Mouse (Mus musculus) liver, embryonic 11.5 days (tissue): Measurements from ENCODE around the gene Prepl. TPM values are rescaled to one million over a fixed set of nuclear protein-coding genes. Genes with fewer than 3 reads are reported as not detected.

Experiments
- ATAC-seq: fragments of 200-750 bp; cut with Nextera tagmentation; replicated peaks from 2 replicates; pipeline ENCODE4 v1.8.0; 2017; ENCODE audit warnings: moderate number of reproducible peaks, mild to moderate bottlenecking, moderate TSS enrichment, moderate library complexity; ENCODE audit not compliant: low FRiP score
- DNase-seq: peaks from one replicate; pipeline ENCODE4 v3.0.0-alpha.2; 2017; ENCODE audit warnings: low spot score
- H3K27ac ChIP-seq: fragments of 300-500 bp; sonication (generic); 2 replicates; pipeline ENCODE4 v1.5.1; 2014; ENCODE audit warnings: mild to moderate bottlenecking, low read depth, low read length, control low read depth
- H3K27me3 ChIP-seq: fragments of 300-500 bp; sonication (generic); replicated peaks from 2 replicates; pipeline ENCODE4 v1.6.1; 2014; ENCODE audit warnings: low read length, mixed read lengths; ENCODE audit not compliant: control insufficient read depth, insufficient read depth
- H3K36me3 ChIP-seq: fragments of 300-500 bp; sonication (generic); 2 replicates; pipeline ENCODE4 v1.6.1; 2014; ENCODE audit warnings: mild to moderate bottlenecking, low read length, moderate library complexity, mixed read lengths; ENCODE audit not compliant: control insufficient read depth, insufficient read depth
- H3K4me1 ChIP-seq: fragments of 300-500 bp; sonication (generic); replicated peaks from 2 replicates; pipeline ENCODE4 v1.6.1; 2014; ENCODE audit warnings: low read length, mixed read lengths; ENCODE audit not compliant: control insufficient read depth, insufficient read depth
- H3K4me2 ChIP-seq: fragments of 300-500 bp; sonication (generic); 2 replicates; pipeline ENCODE4 v1.6.1; 2014; ENCODE audit warnings: mild to moderate bottlenecking, control low read depth, moderate library complexity
- H3K4me3 ChIP-seq: fragments of 300-500 bp; sonication (generic); 2 replicates; pipeline ENCODE4 v1.5.1; 2014; ENCODE audit warnings: low read depth, low read length, control low read depth
- H3K9ac ChIP-seq: fragments of 300-500 bp; sonication (generic); 2 replicates; pipeline ENCODE4 v1.6.1; 2014; ENCODE audit warnings: low read depth, low read length, control low read depth
- H3K9me3 ChIP-seq: fragments of 300-500 bp; sonication (generic); 2 replicates; pipeline ENCODE4 v1.6.1; 2016; ENCODE audit warnings: low read length, inconsistent platforms, mixed read lengths; ENCODE audit not compliant: control insufficient read depth
- WGBS: fragments of 180-500 bp; shearing (Covaris S2); extraction: QIAGEN DNeasy Blood & Tissue Kit; methylation state at CpG from one replicate; pipeline ENCODE4 v1.1.7; 2014; 5-methylcytosine and 5-hydroxymethylcytosine counted together
- polyA plus RNA-seq: library from polyadenylated mRNA; unstranded; fragments of >200 nt; fragmentation: Nextera tagmentation; extraction: Ambion mirVana; gene quantifications from 2 replicates; pipeline ENCODE4 v1.2.1, GENCODE M21; 2014

Gene Prepl
- polyA plus RNA-seq, 1 experiment from 2014 or later: 18.9 TPM

DNA sequence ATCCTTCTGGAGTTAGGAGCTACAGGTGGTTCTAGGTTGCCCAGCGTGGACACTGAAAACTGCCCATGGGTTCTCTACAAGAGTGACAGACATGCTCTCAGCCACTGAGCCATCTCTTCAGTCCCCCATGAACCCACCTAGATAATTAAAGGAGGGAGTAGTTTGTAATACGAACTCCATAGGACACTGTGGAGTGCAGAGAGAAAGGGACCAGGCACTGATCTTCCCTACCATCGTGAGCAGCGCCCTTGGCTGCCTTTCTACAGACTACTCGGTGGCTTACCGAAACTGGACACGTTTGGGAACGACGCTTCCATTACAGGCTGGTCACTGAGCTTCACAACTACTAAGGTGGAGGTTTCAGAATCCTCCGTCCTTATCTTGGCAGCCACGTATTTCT is 9.3 kb downstream of the Prepl start:
- 89% methylated on average over 11 of the region's 11 CpGs for WGBS
- DNase-seq: no peak
- Histone ChIP-seq H3K36me3 (peaks cover 7% of the 10 kb centered on the region), H3K27me3 (no peaks in the 10 kb centered on the region), H3K9me3 (no peaks in the 10 kb centered on the region), H3K4me2 (no peak overlapping the region), H3K27ac (no peak overlapping the region), H3K4me3 (no peak overlapping the region), H3K9ac (no peak overlapping the region), H3K4me1 (no peaks in the 10 kb centered on the region)
- no peak for ATAC-seq

DNA sequence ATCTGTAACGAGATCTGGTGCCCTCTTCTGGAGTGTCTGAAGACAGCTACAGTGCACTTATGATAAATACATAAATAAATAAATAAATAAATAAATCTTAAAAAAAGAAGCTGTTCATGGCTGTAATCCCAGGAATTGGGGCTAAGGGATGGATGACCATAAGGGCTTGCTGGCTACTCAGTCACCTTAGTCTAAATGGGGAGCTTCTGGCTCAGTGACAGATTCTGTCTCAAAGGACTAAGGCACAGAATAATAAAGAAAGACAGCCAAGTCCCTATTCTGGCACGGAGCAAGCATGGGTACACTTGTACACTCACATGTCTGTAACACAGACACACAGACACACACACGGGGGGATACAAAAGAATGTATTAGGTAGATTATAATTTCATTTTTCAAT is 10.8 kb downstream of the Prepl start:
- ATAC-seq (no peak), DNase-seq (no peak)
- Histone ChIP-seq H3K4me3 (no peak overlapping the region), H3K27ac (no peak overlapping the region), H3K4me2 (no peak overlapping the region), H3K9ac (no peak overlapping the region), H3K27me3 (no peaks in the 10 kb centered on the region), H3K36me3 (peaks cover 7% of the 10 kb centered on the region), H3K4me1 (no peaks in the 10 kb centered on the region), H3K9me3 (no peaks in the 10 kb centered on the region)
- WGBS: 94% methylated on average over 3 of the region's 3 CpGs

DNA sequence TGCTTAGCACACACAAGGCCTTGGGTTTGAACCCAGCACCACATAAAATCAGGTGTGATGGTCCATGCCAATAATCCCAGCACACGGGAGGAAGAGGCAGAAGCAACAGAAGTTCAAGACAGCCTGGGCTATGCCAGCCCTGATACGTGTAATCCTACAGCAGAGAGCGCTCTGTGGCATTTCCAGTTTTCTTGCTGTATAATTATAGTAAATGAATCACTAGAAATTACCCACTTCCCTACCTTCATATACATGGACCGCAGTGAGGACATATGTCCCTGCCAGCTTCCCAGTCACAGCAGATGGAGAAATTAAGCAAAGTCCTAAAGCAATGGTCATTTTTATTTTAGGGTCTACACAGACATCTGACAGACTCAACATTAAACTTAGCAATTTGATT is 16.0 kb downstream of the Prepl start:
- DNase-seq (no peak), ATAC-seq (no peak)
- Histone ChIP-seq H3K4me2 (no peak overlapping the region), H3K27me3 (no peaks in the 10 kb centered on the region), H3K27ac (no peak overlapping the region), H3K36me3 (peaks cover 10% of the 10 kb centered on the region), H3K9ac (no peak overlapping the region), H3K9me3 (no peaks in the 10 kb centered on the region), H3K4me1 (no peaks in the 10 kb centered on the region), H3K4me3 (no peak overlapping the region)
- 94% methylated on average over 4 of the region's 4 CpGs for WGBS

DNA sequence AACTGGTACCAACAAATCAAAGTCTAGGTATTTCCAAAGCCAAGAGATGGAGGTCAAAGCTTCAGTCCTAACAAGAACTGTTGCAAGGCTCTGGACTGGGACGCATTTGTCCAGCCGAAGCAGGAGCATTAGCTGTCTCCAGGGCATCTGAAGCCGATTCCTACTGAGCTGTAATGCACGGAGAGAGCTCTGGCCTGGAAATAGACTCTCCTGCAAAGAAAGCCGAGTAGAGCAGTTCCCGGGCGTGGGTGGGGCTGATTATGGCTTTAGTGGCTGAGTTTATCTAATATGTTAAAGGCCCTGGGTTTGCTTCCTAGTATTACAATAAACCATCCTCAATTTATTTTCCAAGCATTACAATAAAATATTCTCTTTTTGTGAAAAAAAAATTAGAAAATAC is 16.8 kb downstream of the Prepl start:
- no peaks in the 10 kb centered on the region for H3K4me1 ChIP-seq
- no peak overlapping the region for H3K27ac ChIP-seq
- 86% methylated on average over 7 of the region's 7 CpGs for WGBS
- ATAC-seq (no peak), DNase-seq (no peak)
- H3K9me3 ChIP-seq: no peaks in the 10 kb centered on the region
- no peak overlapping the region for H3K4me3 ChIP-seq
- H3K36me3 ChIP-seq: peaks cover 10% of the 10 kb centered on the region
- H3K4me2 ChIP-seq: no peak overlapping the region
- no peaks in the 10 kb centered on the region for H3K27me3 ChIP-seq
- H3K9ac ChIP-seq: no peak overlapping the region

DNA sequence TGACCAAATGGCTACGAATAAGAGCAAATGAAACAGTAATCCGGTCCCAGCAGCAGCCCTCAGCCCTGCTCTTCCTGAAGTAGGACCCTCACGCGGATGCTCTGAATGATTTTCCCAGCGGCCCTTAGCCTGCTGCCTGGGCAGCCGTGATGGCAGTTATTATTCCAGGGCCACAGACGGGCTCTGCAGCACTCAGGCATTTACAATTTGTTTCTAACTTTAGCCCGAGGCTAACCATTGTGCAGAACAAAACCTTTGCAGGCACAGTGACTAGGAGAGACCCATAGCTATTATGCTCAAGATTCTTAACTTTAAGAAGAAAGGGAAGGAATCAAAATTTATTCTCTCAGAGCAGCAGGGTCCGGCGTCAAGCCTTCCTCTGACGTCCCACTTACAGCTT is 17.7 kb downstream of the Prepl start:
- no peak overlapping the region for H3K27ac ChIP-seq
- H3K9me3 ChIP-seq: no peaks in the 10 kb centered on the region
- H3K36me3 ChIP-seq: peaks cover 6% of the 10 kb centered on the region; the same call in 1 of the 2 replicates
- DNase-seq (no peak), ATAC-seq (no peak)
- 84% methylated on average over 11 of the region's 11 CpGs for WGBS
- no peak overlapping the region for H3K4me3 ChIP-seq
- H3K4me2 ChIP-seq: no peak overlapping the region
- H3K9ac ChIP-seq: no peak overlapping the region
- no peaks in the 10 kb centered on the region for H3K4me1 ChIP-seq
- no peaks in the 10 kb centered on the region for H3K27me3 ChIP-seq

DNA sequence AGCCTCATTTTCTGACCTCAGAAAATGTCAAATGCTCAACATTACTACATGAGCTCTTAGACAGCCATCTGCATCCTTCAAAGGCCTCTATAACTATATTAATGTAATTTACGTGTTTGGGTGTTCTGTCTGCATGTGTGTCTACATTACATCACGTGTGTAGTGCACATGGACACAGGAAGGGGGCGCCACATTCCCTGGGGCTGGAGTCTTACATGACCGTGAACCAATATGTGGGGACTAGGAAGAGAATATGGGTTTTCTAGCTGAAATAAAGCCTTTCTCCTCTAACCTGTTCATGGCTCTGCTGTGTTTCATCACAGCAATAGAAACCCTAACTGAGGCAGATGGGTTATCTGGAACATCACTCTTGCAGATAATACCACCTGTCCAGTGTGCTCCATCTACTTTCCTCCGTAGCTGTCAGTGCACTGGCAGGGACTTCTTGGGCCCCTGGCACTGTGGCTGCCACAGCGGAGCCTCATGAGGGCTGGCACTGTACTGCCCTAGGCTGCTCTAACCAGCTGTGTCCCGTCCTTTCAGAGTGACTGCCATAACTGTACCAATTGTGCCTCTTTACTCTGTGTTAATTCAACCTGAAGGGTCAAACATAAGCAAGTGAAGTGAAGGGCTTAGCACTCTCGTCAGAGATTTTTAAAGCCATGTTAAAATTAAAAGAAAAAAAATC is 18.8 kb downstream of the Prepl start:
- 88% methylated on average over 8 of the region's 8 CpGs for WGBS
- no peak overlapping the region for H3K4me3 ChIP-seq
- no peaks in the 10 kb centered on the region for H3K27me3 ChIP-seq
- no peak overlapping the region for H3K27ac ChIP-seq
- H3K9ac ChIP-seq: no peak overlapping the region
- no peaks in the 10 kb centered on the region for H3K9me3 ChIP-seq
- peaks cover 7% of the 10 kb centered on the region; the same call in 1 of the 2 replicates for H3K36me3 ChIP-seq
- ATAC-seq (no peak), DNase-seq (no peak)
- no peaks in the 10 kb centered on the region for H3K4me1 ChIP-seq
- no peak overlapping the region for H3K4me2 ChIP-seq

DNA sequence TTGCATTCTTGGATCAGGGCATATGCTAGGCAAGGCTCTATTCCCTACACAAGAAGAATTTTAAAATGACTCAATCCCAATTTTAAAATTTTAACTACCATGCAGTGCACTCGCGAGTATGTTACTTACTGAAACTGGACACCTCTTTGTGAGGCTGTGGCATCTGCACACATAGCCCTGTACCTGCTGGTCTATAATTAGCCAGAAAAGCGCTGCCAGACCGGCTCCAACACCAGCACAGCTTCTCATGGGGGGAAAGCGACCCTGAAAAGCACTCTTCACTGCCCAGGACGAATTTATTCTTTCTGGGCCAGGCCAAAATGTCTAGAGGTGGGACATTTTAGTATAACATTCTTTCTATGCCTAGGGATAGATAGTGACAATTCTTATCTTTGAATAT is 19.4 kb downstream of the Prepl start:
- Histone ChIP-seq H3K9me3 (no peaks in the 10 kb centered on the region), H3K4me3 (no peak overlapping the region), H3K36me3 (peaks cover 10% of the 10 kb centered on the region), H3K27me3 (no peaks in the 10 kb centered on the region), H3K9ac (no peak overlapping the region), H3K4me1 (no peaks in the 10 kb centered on the region), H3K27ac (no peak overlapping the region), H3K4me2 (no peak overlapping the region)
- no peak for DNase-seq
- ATAC-seq: no peak
- WGBS: 82% methylated on average over 6 of the region's 6 CpGs

DNA sequence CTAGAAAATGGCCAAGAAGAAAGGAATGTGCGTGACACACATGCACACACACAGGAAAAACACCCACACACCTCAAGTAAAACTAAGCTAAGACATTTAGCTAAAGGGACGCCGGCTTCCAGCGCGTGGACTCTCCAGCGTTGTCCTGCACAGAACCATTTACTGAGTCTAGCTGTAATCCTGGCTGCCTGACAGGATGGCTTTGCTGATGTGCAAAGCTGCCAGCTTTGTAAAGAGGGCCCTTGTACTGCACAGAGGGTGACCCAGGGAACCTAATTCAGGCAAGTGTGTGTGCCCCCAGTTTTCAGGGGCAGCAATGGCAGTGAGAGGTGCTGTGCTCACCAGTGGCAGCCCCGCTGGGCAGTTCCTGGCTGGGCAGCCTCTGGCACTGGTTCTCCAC is 22.7 kb downstream of the Prepl start:
- DNase-seq: no peak

DNA sequence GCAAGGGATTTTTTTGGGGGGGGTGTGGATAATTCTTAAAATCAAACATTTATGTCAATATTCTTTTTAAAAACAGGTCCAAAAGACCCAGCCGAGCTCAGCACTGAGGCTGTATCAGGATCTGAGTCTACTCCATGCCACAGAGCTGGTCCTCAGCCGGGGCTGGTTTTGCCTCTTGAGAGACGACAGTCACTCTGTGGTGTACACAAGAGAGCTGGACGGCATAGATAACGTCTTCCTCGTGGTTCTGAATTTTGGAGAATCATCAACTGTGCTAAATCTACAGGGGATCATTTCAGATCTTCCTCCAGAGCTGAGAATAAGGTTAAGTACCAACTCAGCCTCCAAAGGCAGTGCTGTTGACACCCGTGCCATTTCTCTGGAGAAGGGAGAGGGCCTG is 26.5 kb downstream of the Prepl start:
- Histone ChIP-seq H3K4me2 (no peak overlapping the region), H3K4me1 (no peaks in the 10 kb centered on the region), H3K9me3 (no peaks in the 10 kb centered on the region), H3K9ac (no peak overlapping the region), H3K27me3 (no peaks in the 10 kb centered on the region), H3K4me3 (no peak overlapping the region), H3K36me3 (peaks cover 12% of the 10 kb centered on the region), H3K27ac (no peak overlapping the region)
- ATAC-seq: no peak; the same call in 1 of the 2 replicates
- no peak for DNase-seq
- 62% methylated on average over 7 of the region's 7 CpGs for WGBS

More for the DNA sequence above, 22.7 kb downstream of the Prepl start:
- ATAC-seq: no peak
- Histone ChIP-seq H3K9ac (no peak overlapping the region), H3K27ac (no peak overlapping the region), H3K9me3 (no peaks in the 10 kb centered on the region), H3K27me3 (no peaks in the 10 kb centered on the region), H3K4me3 (no peak overlapping the region), H3K4me1 (no peaks in the 10 kb centered on the region), H3K36me3 (peaks cover 16% of the 10 kb centered on the region), H3K4me2 (no peak overlapping the region)
- WGBS: 91% methylated on average over 7 of the region's 7 CpGs
